Mouse (Mus musculus) liver, postnatal 0 days (tissue): Measurements from ENCODE around the gene Ica1. TPM values are rescaled to one million over a fixed set of nuclear protein-coding genes. Genes with fewer than 3 reads are reported as not detected.

ENCODE experiments used
- ATAC-seq: fragments of 200-750 bp; cut with Nextera tagmentation; 2 replicates; pipeline ENCODE4 v1.8.0; 2017; ENCODE audit warnings: mild to moderate bottlenecking, moderate library complexity
- DNase-seq: peaks from one replicate; pipeline ENCODE4 v3.0.0-alpha.2; 2016
- H3K27ac ChIP-seq: fragments of 300-500 bp; sonication (generic); 2 replicates; pipeline ENCODE4 v1.5.1; 2014; ENCODE audit warnings: antibody characterized with exemption, moderate library complexity, mild to moderate bottlenecking, low read depth
- H3K27me3 ChIP-seq: fragments of 300-500 bp; sonication (generic); 2 replicates; pipeline ENCODE4 v1.6.1; 2014; ENCODE audit warnings: low read length, control low read depth, mixed read lengths; ENCODE audit not compliant: insufficient read depth
- H3K36me3 ChIP-seq: fragments of 300-500 bp; sonication (generic); replicated peaks from 2 replicates; pipeline ENCODE4 v1.6.1; 2014; ENCODE audit warnings: mild to moderate bottlenecking, control low read depth, low read length, moderate library complexity, mixed read lengths; ENCODE audit not compliant: insufficient read depth
- H3K4me1 ChIP-seq: fragments of 300-500 bp; sonication (generic); 2 replicates; pipeline ENCODE4 v1.6.1; 2014; ENCODE audit warnings: antibody characterized with exemption, mild to moderate bottlenecking, control low read depth; ENCODE audit not compliant: insufficient read depth
- H3K4me2 ChIP-seq: fragments of 300-500 bp; sonication (generic); 2 replicates; pipeline ENCODE4 v1.6.1; 2014; ENCODE audit warnings: low read depth, mild to moderate bottlenecking, low read length, moderate library complexity, mixed read lengths
- H3K4me3 ChIP-seq: fragments of 300-500 bp; sonication (generic); 2 replicates; pipeline ENCODE4 v1.5.1; 2014; ENCODE audit warnings: low read depth, low read length
- H3K9ac ChIP-seq: fragments of 300-500 bp; sonication (generic); replicated peaks from 2 replicates; pipeline ENCODE4 v1.6.1; 2014; ENCODE audit warnings: mild to moderate bottlenecking, moderate library complexity
- H3K9me3 ChIP-seq: fragments of 300-500 bp; sonication (generic); 2 replicates; pipeline ENCODE4 v1.6.1; 2016; ENCODE audit warnings: mild to moderate bottlenecking, control low read depth, low read length, mixed read lengths
- CTCF ChIP-seq: sonication (generic); IDR thresholded peaks from 2 replicates; pipeline ENCODE4 v1.5.1; 2016; ENCODE audit warnings: antibody characterized with exemption, low read depth
- EP300 ChIP-seq: IDR thresholded peaks from 2 replicates; pipeline ENCODE4 v1.6.1; 2016; ENCODE audit warnings: antibody characterized with exemption, low read depth, mild to moderate bottlenecking
- WGBS: fragments of 180-500 bp; shearing (Covaris S2); extraction: QIAGEN DNeasy Blood & Tissue Kit; methylation state at CpG from one replicate; pipeline ENCODE4 v1.1.7; 2014; ENCODE audit not compliant: insufficient replicate concordance; 5-methylcytosine and 5-hydroxymethylcytosine counted together
- polyA plus RNA-seq: library from polyadenylated mRNA; unstranded; fragments of >200 nt; fragmentation: Nextera tagmentation; extraction: Ambion mirVana; gene quantifications from 2 replicates; pipeline ENCODE4 v1.2.1, GENCODE M21; 2015

Gene Ica1
- polyA plus RNA-seq, 1 experiment from 2014 or later = 6.9 TPM

GRCm38 (mm10) chr6:8623045-8623444 lies 155.2 kb downstream of the Ica1 start:
- TF ChIP-seq EP300 (no peak), CTCF (no peak)
- H3K4me3 ChIP-seq = no peak overlapping the region
- no peak overlapping the region for H3K4me2 ChIP-seq
- H3K27me3 ChIP-seq = no peaks in the 10 kb centered on the region
- no peak overlapping the region for H3K9ac ChIP-seq
- WGBS = 60% methylated on average over 3 of the region's 3 CpGs
- no peak overlapping the region for H3K27ac ChIP-seq
- no peaks in the 10 kb centered on the region for H3K4me1 ChIP-seq
- no peaks in the 10 kb centered on the region for H3K9me3 ChIP-seq
- H3K36me3 ChIP-seq = no peaks in the 10 kb centered on the region
- DNase-seq = no peak
- no peak for ATAC-seq

GRCm38 (mm10) chr6:8619582-8620350 lies 158.5 kb downstream of the Ica1 start:
- Histone ChIP-seq H3K4me1 (no peaks in the 10 kb centered on the region), H3K4me3 (no peak overlapping the region), H3K36me3 (no peaks in the 10 kb centered on the region), H3K27me3 (no peaks in the 10 kb centered on the region), H3K27ac (no peak overlapping the region), H3K9ac (no peak overlapping the region), H3K4me2 (no peak overlapping the region), H3K9me3 (no peaks in the 10 kb centered on the region)
- no peak for DNase-seq
- 57% methylated on average over 4 of the region's 4 CpGs for WGBS
- no peak for TF ChIP-seq EP300
- TF ChIP-seq CTCF = no peak
- no peak for ATAC-seq

GRCm38 (mm10) chr6:8617369-8617768 lies 160.9 kb downstream of the Ica1 start:
- no peaks in the 10 kb centered on the region for H3K9me3 ChIP-seq
- H3K36me3 ChIP-seq = no peaks in the 10 kb centered on the region
- H3K27me3 ChIP-seq = no peaks in the 10 kb centered on the region
- H3K4me2 ChIP-seq = no peak overlapping the region
- WGBS = 53% methylated on average over 2 of the region's 2 CpGs
- H3K27ac ChIP-seq = no peak overlapping the region
- H3K9ac ChIP-seq = no peak overlapping the region
- H3K4me3 ChIP-seq = no peak overlapping the region
- no peaks in the 10 kb centered on the region for H3K4me1 ChIP-seq
- no peak for TF ChIP-seq CTCF
- TF ChIP-seq EP300 = no peak
- DNase-seq (no peak), ATAC-seq (no peak)

GRCm38 (mm10) chr6:8591665-8592064 lies 186.6 kb downstream of the Ica1 start:
- Histone ChIP-seq H3K36me3 (0 out of 2 replicates have a peak, but pooled peaks cover 4% of the 10 kb centered on the region), H3K9me3 (no peaks in the 10 kb centered on the region), H3K4me1 (no peaks in the 10 kb centered on the region), H3K4me3 (no peak overlapping the region), H3K27ac (no peak overlapping the region), H3K27me3 (no peaks in the 10 kb centered on the region), H3K4me2 (no peak overlapping the region), H3K9ac (no peak overlapping the region)
- DNase-seq (no peak), ATAC-seq (no peak)
- TF ChIP-seq EP300 = no peak
- no peak for TF ChIP-seq CTCF
- WGBS = 91% methylated on average over 9 of the region's 9 CpGs

GRCm38 (mm10) chr6:8583892-8584291 lies 194.4 kb downstream of the Ica1 start:
- TF ChIP-seq CTCF (no peak), EP300 (no peak)
- H3K4me1 ChIP-seq = no peaks in the 10 kb centered on the region
- no peaks in the 10 kb centered on the region for H3K27me3 ChIP-seq
- DNase-seq = no peak
- no peak overlapping the region for H3K9ac ChIP-seq
- 78% methylated on average over 3 of the region's 3 CpGs for WGBS
- H3K4me3 ChIP-seq = no peak overlapping the region
- H3K36me3 ChIP-seq = no peaks in the 10 kb centered on the region
- H3K27ac ChIP-seq = no peak overlapping the region
- no peak for ATAC-seq
- H3K4me2 ChIP-seq = no peak overlapping the region
- no peaks in the 10 kb centered on the region for H3K9me3 ChIP-seq

- no peak for DNase-seq
- Histone ChIP-seq H3K27ac (no peak overlapping the region), H3K9me3 (no peaks in the 10 kb centered on the region), H3K36me3 (no peaks in the 10 kb centered on the region), H3K4me3 (no peak overlapping the region), H3K9ac (no peak overlapping the region), H3K4me2 (no peak overlapping the region), H3K27me3 (no peaks in the 10 kb centered on the region), H3K4me1 (no peaks in the 10 kb centered on the region)
- ATAC-seq = no peak
- WGBS = 85% methylated on average over 9 of the region's 9 CpGs
- TF ChIP-seq CTCF (no peak), EP300 (no peak)
These were observed 195.9 kb downstream of the Ica1 start for GRCm38 (mm10) chr6:8582377-8582776.

Other genes starting within 250 kb of the Ica1 start
- not detected in 2 replicates for gene Nxph1, start 169.9 kb upstream of the Ica1 start, polyA plus RNA-seq